Mouse (Mus musculus) cortical plate, adult 2 months (tissue): ENCODE measurements around the gene Wfikkn2.

ENCODE experiments used
- CTCF ChIP-seq: fragments of 200-500 bp; IDR thresholded peaks from 2 replicates; pipeline ENCODE4 v1.5.1; 2011; ENCODE audit warnings: mild to moderate bottlenecking, control low read depth, low read length; ENCODE audit not compliant: insufficient read depth; ENCODE audit errors: extremely low read depth
- POLR2A ChIP-seq: fragments of 200-500 bp; IDR thresholded peaks from 2 replicates; pipeline ENCODE4 v1.6.1; 2011; ENCODE audit warnings: mild to moderate bottlenecking, low read length, control low read depth; ENCODE audit not compliant: insufficient read depth; ENCODE audit errors: extremely low read depth

DNA sequence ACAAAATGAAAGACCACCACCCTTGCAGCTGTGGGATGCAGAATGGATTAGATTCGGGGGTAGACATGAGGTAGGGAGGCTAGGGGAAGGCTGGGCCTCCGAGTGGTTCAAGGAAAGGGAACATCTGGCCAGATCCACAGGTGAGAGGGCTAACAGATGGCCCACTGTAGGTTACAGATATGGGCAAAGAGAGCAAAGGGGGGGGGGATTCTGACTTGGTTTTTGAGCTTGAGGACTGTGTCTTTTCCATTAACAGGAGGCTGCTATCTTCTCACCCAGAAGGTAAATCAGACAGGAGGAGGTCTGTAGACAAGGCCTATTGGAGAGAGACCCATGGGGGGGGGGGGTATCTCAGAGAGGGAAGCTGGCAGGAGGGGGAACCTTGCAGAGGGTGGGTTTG, 46.0 kb downstream of the Wfikkn2 start:
- TF ChIP-seq POLR2A (no peak), CTCF (no peak)
